In genomic region chr4:41136811-41137210, GRCm38 (mm10) we compare ENCODE assay signal across 8 mouse cellular contexts. TPM values are rescaled to one million over a fixed set of nuclear protein-coding genes. Genes with fewer than 3 reads are reported as not detected.
A peak's percentile ranks its signal among the peaks of the same experiment; 100 is the strongest.
DNase-seq lines count a peak whose midpoint lies in the region; ATAC-seq and TF ChIP-seq lines count a peak whose summit lies in the region.

No protein-coding gene starts in this region.

- no peak for TF ChIP-seq CTCF in cerebellum, adult 2 months (IDR thresholded peaks at IDR 0.05; ENCODE audit: borderline replicate concordance, insufficient read depth, low read depth, low read length)

- under 1% methylated on average over 8 of the region's 8 CpGs for WGBS in cerebellum, adult 2 months
- 0% methylated on average over 8 of the region's 8 CpGs for WGBS in liver, embryonic 11.5 days

- peak overlapping the region; percentile 98 for H3K4me3 ChIP-seq in cerebellum, adult 2 months (replicated peaks; ENCODE audit: insufficient read depth, low read depth, low read length)
- H3K4me3 ChIP-seq in liver, embryonic 11.5 days (ENCODE audit: low read depth, low read length), result peak overlapping the region; percentile 97

- H3K4me1 ChIP-seq in cerebellum, adult 2 months (ENCODE audit: control insufficient read depth, insufficient read depth, low read length), result no peaks in the 10 kb centered on the region
- H3K4me1 ChIP-seq in liver, embryonic 11.5 days (replicated peaks; ENCODE audit: control insufficient read depth, insufficient read depth, low read length), result peaks cover 25% of the 10 kb centered on the region

- peak overlapping the region; percentile 99 for H3K27ac ChIP-seq in cerebellum, adult 2 months (ENCODE audit: insufficient read depth, low read length)
- peak overlapping the region; percentile 99 for H3K27ac ChIP-seq in liver, embryonic 11.5 days (ENCODE audit: low read depth, low read length)

- DNase-seq in cerebellum, adult 2 months, result no peak
- DNase-seq in cerebellum, adult 9-10 months, result no peak
- peak; percentile 24 for DNase-seq in thymus, postnatal 14 days
- no peak for DNase-seq in thymus, postnatal 0 days (ENCODE audit: low spot score)
- no peak for DNase-seq in liver, embryonic 11.5 days (ENCODE audit: low spot score)
- no peak for DNase-seq in cerebellum, postnatal 36 days
- DNase-seq in right cerebral cortex, adult 2 months (ENCODE audit: low spot score in 2 of 2), result no peak
- DNase-seq in gastrocnemius, postnatal 14 days, result no peak

- H3K9ac ChIP-seq in liver, embryonic 11.5 days (ENCODE audit: low read depth, low read length), result peak overlapping the region; percentile 99

- peaks cover 13% of the 10 kb centered on the region for H3K36me3 ChIP-seq in liver, embryonic 11.5 days (ENCODE audit: control insufficient read depth, insufficient read depth, low read length)

- ATAC-seq in liver, embryonic 11.5 days (replicated peaks; ENCODE audit: low FRiP score), result no peak

- peak overlapping the region; percentile 94 for H3K4me2 ChIP-seq in liver, embryonic 11.5 days

- intact Hi-C loops in gastrocnemius, postnatal 14 days (cut with DNase I; ENCODE audit: low total_unique reads), result no loop called here

- H3K9me3 ChIP-seq in liver, embryonic 11.5 days (ENCODE audit: control insufficient read depth, low read length), result no peaks in the 10 kb centered on the region

- H3K27me3 ChIP-seq in cerebellum, adult 2 months (ENCODE audit: control insufficient read depth, insufficient read depth, low read length), result no peaks in the 10 kb centered on the region
- H3K27me3 ChIP-seq in liver, embryonic 11.5 days (replicated peaks; ENCODE audit: control insufficient read depth, insufficient read depth, low read length), result no peaks in the 10 kb centered on the region

- no peak for TF ChIP-seq POLR2A in cerebellum, adult 2 months (IDR thresholded peaks at IDR 0.05; ENCODE audit: borderline replicate concordance, insufficient read depth, low read length)

RNA-seq across cellular contexts. Expression of gene Ube2r2, which starts 1.3 kb away (rescaled TPM):
- polyA plus RNA-seq in cerebellum, adult 2 months (2012; rRNA removed), result 109 and 135 TPM in 2 replicates
- 50.9 and 56.1 TPM in 2 replicates for polyA plus RNA-seq in thymus, postnatal 0 days (2015; fragmentation: Nextera tagmentation; extraction: Ambion mirVana)
- polyA plus RNA-seq in liver, embryonic 11.5 days (2014; fragmentation: Nextera tagmentation; extraction: Ambion mirVana), result 46.7 and 49.2 TPM in 2 replicates
- total RNA-seq in gastrocnemius, postnatal 14 days (2021), result 10 to 100 TPM; 77.4 to 84.4 TPM

RNA-seq across cellular contexts. Expression of gene Nol6, which starts 12.6 kb away (rescaled TPM):
- polyA plus RNA-seq in cerebellum, adult 2 months (2012; rRNA removed), result 61.2 and 63.6 TPM in 2 replicates
- polyA plus RNA-seq in thymus, postnatal 0 days (2015; fragmentation: Nextera tagmentation; extraction: Ambion mirVana), result 12.1 and 15.8 TPM in 2 replicates
- 35.8 and 39.8 TPM in 2 replicates for polyA plus RNA-seq in liver, embryonic 11.5 days (2014; fragmentation: Nextera tagmentation; extraction: Ambion mirVana)
- total RNA-seq in gastrocnemius, postnatal 14 days (2021), result 10 to 100 TPM; 15.3 to 16.6 TPM

RNA-seq across cellular contexts. Expression of gene Aqp3, which starts 38.8 kb away (rescaled TPM):
- polyA plus RNA-seq in cerebellum, adult 2 months (2012; rRNA removed), result 0.05 TPM in 1 of 2 replicates, not detected in the other
- 5.6 and 9.1 TPM in 2 replicates for polyA plus RNA-seq in thymus, postnatal 0 days (2015; fragmentation: Nextera tagmentation; extraction: Ambion mirVana)
- 12.7 and 15.7 TPM in 2 replicates for polyA plus RNA-seq in liver, embryonic 11.5 days (2014; fragmentation: Nextera tagmentation; extraction: Ambion mirVana)
- not detected for total RNA-seq in gastrocnemius, postnatal 14 days (2021)
